Mouse (Mus musculus): ENCODE measurements around the gene Ccl27a.

DNA sequence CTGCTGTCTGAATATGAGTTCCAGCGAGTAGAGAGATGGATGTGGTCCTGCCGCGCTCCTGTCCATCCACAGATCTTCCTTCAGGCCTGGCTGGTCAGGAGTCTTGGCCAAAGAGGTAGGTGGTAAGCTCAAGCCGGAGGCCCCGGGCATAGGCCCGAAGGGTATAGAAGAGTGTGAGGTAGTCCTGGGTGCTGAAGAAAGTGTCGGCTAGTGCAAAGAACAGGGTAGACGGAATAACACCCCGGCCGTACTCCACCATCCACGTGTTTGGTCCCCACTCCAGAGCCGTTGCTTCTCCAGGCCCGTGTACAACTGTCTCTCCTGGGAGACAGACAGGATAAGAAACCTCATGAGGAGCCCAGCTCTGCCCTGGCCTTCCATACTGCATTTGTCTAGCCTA, 34.8 kb downstream of the Ccl27a start:
- TF ChIP-seq CTCF (IDR thresholded peaks at IDR 0.05; ENCODE audit: insufficient read depth, low read length) = no peak
- no peak for TF ChIP-seq POLR2A (IDR thresholded peaks at IDR 0.05; ENCODE audit: borderline replicate concordance, extremely low read depth, low read depth, low read length)
